Mouse (Mus musculus) heart, adult 9 months (tissue): ENCODE results near the gene Rasgef1a.

Experiments used
- DNase-seq, 2 experiments: peaks; one replicate each; pipeline ENCODE4 v3.0.0; 2022; ENCODE audit warnings: low spot score in 2 of 2

Rasgef1a gene

DNA sequence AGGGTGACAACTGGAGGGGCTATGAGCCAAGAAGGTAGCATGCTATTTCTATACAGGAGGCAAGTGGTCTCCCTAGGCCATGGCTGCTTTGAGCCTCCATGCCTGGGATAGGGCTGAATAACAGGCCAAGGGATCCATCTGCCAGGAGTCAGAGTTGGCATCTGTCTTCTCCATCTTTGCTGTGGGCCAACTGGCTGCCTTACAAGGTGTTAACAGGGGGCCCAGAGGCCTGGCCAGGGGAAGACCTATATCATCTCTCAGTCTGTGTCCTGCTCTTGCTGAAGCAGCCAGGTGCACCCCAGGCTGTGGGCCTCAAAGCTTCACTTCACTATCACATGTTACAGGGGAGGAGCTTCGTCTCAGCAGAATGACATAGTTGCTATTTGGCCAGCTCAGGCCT is 60.9 kb downstream of the Rasgef1a start:
- DNase-seq, result no peak

DNA sequence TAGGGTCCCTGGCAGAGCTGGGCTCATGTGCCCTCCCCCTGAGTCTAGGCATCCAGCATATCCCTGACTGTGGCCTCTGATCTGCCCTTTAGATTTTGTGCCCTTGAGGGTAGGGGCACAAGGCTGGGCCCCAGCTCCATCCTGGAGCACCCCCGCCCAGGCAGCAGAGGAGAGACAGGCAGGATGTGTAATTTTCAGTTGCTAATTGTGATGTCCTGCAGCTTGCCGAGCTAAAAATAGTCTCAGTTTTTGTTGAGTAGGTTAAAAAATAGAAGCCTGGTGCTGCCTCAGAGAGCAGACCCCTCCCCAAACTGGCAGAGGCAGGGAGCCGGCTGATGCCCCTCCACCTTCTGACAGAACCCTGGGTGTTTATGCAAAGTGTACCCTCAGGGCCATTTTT is 62.9 kb downstream of the Rasgef1a start:
- no peak for DNase-seq

DNA sequence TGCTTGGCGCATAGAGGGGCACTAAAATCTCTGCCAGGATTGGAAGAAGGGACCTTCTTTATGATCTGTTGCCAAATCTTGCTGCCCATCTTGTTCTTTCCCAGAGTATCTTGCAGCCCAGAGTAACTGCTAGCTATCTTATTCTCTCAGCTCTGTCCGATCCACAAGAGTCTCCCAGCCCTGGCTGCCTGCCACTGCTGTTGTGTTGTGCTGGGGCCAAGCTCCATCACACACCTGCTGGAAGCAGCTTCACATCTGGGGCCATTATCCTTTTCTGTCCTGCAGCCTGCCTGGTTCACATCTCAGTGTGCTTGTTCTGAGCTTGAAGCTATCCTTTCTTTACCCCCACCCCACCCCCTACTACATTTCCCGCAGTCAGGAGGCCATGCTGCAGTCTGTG is 65.0 kb downstream of the Rasgef1a start:
- DNase-seq, result no peak

DNA sequence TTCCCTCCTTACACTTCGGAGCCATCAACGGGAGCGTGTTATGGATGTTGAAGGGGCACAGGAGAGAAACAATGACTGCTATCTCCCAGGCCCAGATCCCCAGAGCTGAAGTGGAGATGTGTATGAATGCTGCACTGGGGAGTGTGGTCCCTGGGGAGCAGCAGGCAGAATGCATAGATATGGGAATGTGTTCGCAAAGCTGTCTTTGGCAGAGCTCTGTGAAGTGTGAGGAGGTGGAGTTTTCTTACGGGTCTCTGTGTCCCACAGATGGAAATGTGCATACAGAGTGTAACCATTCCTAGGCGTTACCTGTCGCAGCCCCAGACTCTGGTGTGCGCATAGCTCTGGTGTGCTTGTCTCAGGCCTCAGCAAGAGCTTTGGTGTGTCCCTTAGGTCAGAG is 65.5 kb downstream of the Rasgef1a start:
- no peak for DNase-seq

DNA sequence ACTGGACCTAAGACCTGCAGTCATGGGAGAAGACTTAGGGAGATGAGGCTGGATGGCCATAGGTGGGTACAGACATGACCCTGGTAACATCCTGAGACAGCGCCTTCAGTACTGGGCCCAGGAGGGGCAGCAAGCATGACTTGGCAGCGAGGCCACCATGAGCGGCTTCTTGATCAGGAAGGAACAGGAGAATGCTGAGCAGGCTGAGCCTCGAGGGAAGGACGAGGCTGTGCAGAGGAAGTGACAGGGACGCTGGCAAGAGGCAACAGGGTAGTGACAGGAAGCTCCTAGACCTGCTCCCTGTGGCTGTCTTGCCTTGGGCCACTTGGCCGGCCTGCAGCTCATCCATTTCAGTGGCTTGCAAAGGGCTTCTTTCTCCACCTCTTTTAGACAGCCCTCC is 66.2 kb downstream of the Rasgef1a start:
- no peak for DNase-seq

DNA sequence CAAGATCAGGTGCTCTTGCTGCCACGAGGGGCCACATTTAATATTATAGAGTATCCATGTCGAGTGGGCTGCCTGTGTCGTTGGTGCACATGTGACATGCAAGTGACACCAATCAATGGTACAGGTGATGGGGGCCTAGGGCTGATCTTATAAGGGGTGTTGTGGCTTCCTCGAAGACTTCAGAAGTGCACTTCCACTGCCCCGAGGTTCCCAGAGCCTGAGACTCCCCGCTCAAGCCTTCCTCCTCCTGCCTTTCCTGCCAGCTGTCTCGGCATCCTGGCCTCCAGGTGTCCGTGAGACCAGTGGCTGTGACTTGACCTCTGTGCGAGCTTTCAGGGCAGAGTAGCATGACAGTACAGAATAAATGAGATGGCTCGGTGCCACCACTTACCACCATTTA is 67.5 kb downstream of the Rasgef1a start:
- no peak for DNase-seq

DNA sequence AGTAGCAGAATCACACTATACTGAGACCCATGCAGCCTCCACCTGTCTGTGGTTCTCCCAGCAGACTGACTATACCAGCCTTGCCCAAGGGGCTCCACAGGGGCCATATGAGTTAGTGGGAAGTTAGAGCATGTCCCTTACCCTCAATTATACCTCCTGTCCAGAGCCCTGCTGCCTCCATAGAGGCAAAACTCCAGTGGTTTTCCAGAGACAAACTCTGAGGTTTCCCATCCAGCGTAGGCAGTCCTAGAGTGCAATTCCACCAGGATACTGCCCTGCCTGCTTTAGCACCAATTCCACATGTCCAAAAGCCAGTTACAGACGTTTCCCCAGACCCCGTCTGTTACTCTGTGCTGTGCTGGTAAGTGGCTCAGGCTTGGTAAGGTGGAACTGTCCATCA is 68.1 kb downstream of the Rasgef1a start:
- DNase-seq, result no peak

DNA sequence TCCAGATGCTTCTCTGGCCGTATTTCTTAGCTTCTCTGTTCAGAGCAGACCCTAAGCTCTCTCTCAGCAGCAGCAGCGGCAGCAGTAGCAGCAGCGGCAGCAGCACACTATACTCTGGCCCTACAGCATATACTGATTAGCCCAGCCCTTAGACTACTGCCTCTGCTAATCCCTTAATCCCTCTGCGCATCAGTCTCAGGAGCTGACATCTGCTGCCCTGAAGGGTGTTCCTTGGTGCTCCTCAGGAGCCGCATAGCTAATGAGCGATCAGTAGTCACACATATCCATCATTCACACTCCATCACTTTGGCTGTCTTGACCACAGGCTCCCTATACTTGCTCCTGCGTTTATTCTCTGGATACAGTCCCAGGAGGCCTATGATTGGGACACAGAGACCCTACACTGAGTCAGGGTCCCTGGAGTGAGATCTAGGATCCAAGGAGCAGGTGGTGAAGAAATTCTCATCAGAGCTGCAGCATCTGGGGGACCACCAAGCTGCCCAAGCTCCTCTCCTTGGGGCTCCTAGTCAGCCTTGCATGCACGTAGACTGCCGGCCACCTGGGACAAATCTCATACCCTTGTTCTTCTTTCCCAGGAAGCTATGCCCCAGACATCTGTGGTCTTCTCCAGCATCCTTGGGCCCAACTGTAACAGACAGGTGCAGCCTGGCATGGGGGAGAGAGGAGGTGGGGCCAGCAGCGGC is 68.7 kb downstream of the Rasgef1a start:
- no peak for DNase-seq

DNA sequence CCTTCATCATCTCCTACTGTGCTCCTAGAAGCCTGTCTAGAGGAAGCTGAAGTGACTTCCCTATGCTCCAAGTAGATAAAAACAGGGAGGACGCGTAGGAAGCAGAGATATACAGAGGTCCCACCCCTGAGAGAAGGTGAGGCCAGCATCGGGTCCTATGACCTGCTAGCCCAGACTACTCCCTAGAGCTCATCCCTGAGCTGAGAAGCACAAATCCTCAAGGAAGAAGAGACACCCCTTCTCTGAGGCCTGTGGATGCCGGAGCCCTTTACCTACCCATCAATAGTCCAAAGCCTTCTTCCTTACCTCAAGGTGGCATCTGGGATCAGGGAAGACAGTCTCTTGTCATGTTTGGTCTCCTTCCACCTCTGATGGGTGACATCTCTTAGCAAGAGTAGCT is 69.5 kb downstream of the Rasgef1a start:
- DNase-seq, result no peak

DNA sequence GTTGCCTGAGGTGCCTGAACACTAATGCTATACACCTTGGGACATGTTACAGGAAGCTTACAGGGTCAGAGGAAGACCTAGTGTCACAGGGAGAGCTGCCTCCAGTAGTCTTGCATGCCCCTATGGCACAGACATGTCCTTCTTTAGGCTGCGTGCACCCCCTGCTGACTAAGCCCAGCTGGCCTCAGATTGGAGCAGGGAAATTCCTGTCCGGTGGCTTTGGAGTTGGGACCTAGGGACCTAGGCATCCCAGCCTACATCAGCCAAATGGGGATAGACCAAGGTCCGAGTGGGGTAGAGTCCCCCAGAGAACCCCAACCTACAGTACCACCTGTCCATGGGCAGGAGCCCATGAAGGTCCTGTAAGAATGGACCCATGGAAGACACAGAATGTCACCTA is 71.1 kb downstream of the Rasgef1a start:
- no peak for DNase-seq

DNA sequence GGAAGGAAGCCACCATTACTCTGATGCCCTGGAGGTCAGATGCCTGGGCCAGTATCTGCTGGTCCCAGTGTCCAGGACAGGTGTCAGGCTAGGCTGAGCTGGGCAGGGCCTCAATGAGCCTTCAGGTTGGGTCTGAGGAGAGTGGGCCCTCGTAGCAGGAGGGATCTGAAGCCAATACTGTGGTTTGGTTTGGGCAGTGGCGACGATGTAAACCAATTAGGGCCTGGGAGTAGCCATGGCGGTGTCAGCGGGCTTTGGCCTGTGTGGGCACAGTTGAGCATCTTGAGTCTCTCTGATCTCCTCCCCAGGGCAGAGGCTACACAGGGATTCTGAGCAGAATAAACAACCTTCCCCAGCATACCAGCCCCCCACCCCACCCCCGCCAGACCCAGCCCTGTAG is 72.4 kb downstream of the Rasgef1a start:
- no peak for DNase-seq

DNA sequence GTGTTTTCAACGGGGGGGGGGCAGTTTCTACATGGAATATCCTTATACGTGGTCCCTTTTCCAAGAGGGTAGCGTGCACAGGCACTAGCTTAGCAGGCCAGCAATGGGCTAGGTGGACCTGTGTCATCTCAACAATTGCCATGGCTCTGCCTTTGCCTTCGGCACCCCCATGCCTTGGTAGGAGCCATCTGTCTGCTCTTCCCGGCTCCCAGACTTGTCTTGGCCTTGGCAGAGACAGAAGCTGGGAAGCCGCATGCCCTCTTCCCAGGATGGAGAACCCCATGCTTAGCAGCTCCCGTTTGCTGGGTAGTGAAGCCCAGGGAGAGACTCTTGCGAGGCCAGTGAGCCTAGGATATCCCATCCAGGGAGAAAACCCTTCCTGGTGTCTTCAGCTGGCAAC is 73.4 kb downstream of the Rasgef1a start:
- no peak for DNase-seq

DNA sequence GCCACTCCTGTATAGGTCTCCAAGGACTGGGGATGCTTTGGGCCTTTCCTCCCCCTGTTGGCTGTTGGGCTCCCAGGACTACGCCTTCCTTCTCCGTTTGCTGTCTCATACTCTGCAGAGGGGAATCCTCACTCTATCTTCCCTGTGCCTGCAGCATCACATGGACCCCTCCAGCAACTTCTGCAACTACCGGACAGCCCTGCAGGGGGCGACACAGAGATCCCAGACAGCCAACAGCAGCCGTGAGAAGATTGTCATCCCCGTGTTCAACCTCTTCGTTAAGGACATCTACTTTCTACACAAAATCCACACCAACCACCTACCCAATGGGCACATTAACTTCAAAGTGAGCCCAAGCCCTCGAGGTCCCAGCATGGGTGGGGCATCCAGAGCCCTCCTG is 76.7 kb downstream of the Rasgef1a start:
- DNase-seq, result no peak

DNA sequence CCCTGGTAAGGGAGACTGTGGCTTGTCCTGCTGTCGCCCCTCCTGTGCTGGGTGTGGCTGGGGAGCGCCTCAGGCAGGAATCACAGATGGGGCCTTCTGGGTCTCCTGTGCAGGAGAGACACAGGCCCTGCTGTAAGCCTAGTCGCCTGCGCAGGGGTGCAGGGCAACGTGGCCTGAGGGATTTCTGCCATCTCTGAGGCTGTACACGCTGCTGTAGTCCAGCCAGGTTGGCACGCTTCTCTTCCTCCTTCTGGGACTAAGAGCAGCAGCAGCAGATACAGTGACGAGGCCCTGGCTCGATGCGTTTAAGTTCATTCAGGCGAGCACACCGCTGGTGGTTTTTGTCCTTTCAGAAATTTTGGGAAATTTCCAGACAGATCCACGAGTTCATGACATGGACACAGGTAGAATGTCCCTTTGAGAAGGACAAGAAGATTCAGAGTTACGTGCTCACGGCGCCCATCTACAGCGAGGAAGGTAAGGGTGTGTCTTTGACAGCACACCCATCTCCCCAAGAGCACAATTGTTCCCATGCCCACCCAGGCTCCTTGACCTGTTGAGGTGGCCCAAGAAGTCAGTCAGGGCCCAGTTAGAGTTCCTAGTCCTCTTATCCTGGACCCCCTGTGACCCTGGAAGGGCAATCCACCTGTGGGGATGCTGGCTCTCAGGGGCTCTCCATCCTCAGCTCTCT is 77.7 kb downstream of the Rasgef1a start:
- no peak for DNase-seq

DNA sequence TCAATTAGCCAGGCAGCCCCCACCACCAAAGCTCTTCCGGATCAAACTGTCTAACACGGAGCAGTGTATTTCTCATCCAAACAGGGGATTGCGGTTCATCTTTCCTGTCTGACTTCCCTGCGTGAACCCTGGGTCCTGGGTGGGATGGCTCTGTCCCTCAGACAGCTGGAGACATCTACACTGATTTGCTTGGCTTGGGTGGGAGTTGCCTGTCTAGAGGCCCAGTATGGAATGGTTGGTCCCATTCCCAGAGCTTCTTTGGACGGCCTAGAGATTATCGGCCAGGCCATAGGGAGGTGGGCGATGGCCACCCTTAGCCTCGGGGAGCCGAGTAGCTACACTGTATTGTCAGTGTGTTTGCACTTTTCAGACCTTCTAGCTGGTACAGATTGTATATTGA is 79.6 kb downstream of the Rasgef1a start:
- no peak for DNase-seq

DNA sequence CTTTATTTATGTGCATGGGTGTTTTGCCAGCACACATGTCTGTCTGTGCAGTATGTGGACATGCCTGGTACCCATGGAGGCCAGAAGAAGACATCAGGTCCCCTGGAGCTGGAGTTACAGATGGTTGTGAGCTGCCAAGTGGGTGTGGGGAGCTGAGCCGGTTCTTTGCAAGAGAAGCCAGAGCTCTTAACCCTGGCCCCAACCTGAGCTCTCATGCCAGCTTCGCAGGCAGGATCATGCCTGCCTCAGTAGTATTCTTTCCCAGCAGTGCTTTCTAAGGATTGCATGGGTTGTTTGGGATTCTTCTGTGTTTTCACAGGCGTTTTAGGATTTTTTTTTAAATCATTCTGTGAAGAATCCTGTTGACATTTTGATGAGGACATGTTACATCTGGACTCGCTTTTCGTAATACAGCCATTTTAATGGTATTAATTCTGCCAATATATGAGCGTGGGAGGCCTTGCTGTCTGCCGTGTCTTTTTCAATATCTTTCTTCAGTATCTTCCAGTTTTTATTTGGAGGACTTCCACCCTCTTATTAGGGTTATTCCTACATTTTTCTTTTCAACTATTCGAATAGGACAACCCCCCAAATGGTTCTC is 86.6 kb downstream of the Rasgef1a start:
- DNase-seq, result no peak

DNA sequence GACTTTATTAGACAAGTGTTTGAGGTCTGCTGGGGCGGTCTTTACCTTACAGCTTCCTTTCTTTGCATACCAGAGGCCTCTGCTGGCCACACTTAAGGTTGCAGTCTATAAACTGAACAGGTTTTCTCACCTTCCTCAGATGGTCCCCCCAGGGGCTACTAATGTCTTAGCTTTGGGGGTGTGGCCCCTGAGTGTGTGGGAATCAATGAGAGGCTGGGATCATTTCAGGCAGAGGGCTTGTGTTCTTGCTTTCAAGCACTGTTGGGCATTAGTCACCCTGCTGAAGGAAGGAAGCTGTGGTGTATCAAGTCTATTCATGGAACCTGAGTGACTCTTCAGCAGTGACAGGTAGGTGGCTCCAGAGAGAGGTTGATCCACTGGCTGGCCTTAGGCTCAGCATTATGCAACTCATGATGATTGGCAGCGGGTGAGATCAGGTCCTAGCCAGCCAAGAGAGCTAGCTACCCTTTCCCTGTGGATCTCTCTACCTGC is 88.1 kb downstream of the Rasgef1a start:
- DNase-seq, result no peak

DNA sequence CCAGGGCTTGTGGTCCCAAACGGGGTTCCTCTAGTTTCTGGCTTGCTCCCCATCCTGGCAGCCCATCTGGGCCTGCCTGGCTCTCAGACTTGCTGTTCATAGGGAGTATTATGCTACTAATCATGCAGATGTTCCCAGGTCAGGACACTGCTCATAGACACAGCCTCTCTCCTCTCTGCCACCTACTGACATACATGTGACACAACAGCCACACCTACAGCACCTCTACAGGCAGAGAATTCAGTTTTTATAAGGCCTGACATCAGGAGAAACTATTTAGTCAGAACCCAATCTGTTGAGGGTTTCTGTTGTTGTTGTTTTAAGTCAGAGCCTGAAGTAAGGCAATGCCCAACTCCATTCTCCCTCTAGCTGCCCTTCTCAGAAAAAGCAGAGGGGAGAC is 100.6 kb downstream of the Rasgef1a start:
- no peak for DNase-seq

DNA sequence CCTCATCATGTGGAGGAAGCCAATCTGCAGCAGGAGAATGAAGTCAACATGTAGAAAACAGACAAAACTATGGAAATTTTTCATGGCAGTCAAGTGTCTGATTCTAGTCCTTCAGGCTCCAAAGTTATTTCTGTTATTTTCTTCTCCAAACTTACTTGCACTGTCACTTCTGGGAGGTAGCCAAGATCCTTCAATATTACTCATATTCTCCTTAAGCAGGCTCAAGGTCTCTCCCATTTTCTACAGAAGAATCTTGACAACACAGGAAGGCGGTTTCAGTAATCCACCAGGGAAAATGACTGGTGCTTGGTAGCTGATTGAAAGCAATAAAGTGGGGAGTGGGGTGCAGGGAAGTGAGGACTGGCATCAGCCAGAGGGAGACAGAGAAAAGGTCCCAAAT is 111.5 kb downstream of the Rasgef1a start:
- no peak for DNase-seq

DNA sequence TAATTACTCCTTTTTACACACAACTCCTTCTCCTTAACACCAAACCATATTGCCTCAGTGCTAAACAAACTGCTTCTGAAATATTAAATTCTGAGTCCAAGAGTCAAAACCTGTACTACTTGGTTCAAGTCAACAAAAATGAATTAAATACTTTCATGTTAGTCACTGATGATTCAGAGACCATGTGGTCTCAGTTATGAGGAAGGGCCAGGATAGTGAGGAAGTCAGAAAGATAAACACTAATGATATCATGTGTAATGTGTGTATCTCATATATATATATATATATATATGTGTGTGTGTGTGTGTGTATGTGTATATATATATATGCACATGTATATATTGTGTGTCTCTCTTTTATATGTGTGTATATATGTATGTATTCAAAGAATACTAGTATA is 115.3 kb downstream of the Rasgef1a start:
- DNase-seq, result no peak

DNA sequence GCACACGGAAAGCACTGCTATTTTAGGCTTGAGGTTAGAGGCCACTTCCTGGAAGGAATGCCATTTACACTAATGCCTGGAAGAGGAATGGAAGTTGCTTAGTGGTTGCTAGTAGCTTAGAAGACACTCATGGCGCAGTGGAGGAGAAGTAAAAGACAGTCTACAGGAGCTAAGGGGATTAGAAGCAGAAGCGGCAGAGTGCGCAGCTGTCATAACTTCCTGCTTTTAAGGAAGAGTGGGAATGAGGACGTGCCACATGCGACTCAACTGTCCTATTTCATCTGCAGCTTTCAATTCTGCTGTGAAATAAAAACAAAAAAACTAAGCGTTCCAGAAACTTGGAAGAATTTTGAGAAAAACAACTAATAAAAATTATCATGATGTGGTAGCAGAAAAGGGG is 116.0 kb downstream of the Rasgef1a start:
- DNase-seq, result no peak

DNA sequence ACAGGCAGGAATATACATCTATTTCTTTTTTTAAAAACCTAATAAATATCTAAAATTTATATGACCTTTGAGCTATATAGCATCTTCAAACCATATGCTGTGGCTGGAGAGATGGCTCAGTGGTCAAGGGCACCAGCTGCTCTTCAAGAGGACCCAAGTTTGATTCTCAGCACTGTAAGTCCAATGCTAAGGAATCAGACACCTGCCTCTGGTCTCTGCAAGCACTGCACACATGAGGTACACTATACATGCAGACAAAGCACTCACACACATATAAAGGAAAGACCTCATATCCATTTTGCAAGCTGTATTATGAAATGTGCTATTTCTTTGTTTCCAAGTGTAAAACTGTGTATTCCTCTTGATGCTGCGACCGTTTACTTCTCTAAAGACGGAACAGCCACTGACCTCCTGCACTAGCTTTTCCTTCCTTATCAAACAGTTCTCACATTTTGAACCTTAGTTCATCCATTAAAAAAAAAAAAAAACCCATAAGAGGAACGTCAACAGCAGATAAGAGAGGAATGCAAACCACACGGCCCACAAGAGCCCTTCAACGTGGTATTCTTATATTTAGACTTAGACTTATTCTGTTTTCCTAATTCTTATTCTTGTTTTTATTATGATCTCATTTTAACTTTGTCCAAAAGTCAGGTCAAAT is 116.7 kb downstream of the Rasgef1a start:
- DNase-seq, result no peak

DNA sequence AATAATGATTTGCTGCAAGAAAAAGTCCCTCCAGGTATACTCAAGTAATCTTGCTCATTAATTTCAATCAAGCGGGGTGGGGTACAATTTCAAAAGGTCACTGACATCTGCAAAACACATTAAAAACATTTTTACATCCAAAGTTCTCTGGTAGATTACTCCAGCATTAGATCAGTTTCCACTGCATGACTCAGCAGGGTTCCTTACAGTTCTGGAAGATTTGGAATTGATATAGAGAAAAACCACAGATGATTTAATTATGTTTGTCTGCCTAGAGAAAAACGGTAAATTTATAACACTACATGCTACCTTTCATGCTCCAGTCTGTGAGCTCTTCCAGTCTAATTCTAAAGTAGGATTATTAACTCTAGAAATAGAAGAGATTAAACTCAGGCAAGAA is 118.8 kb downstream of the Rasgef1a start:
- no peak for DNase-seq
